19 mouse cellular contexts compared by ENCODE assay signal in the genomic region with DNA sequence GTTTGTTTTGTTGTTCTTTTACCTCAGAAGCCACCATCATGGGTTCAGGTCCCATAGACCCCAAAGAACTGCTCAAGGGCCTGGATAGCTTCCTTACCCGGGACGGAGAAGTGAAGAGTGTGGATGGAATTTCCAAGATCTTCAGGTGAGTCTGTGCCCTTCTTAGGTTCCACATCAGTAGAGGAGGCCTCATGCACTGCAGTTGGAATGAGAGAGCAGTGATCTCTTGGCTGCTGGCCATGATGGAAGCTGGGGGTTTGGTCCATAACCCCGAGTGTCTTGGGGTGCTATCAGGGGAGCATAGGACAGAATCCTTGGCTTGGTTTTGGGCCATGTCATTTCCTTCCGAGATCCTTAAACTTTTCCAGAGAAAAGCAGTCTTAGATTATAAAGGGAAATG. TPM values are rescaled to one million over a fixed set of nuclear protein-coding genes. Genes with fewer than 3 reads are reported as not detected.
A peak's percentile ranks its signal among the peaks of the same experiment; 100 is the strongest.
DNase-seq lines count a peak whose midpoint lies in the region; ATAC-seq lines count a peak whose summit lies in the region.
"Had no signal": no experiment of that assay in that cellular context is flagged by ENCODE, and none has a peak within 500 bp of the region (broad histone marks: within the 10 kb centered on the region; RNA-seq: fewer than 3 reads in every experiment).

No protein-coding gene starts in this region.

- H3K27me3 ChIP-seq in kidney, embryonic 16.5 days (ENCODE audit: insufficient read depth, low read length) = no peaks in the 10 kb centered on the region
- H3K27me3 ChIP-seq in liver, embryonic 15.5 days = no peaks in the 10 kb centered on the region
- H3K27me3 ChIP-seq in liver, embryonic 11.5 days (replicated peaks; ENCODE audit: control insufficient read depth, insufficient read depth, low read length) = no peaks in the 10 kb centered on the region
- H3K27me3 ChIP-seq: embryonic facial prominence, embryonic 13.5 days; forebrain, embryonic 13.5 days; heart, embryonic 12.5 days had no signal

- no peak overlapping the region for H3K4me2 ChIP-seq in kidney, embryonic 16.5 days (replicated peaks; ENCODE audit: low read depth, low read length)
- H3K4me2 ChIP-seq in liver, embryonic 15.5 days = no peak overlapping the region
- no peak overlapping the region for H3K4me2 ChIP-seq in liver, embryonic 11.5 days
- H3K4me2 ChIP-seq: embryonic facial prominence, embryonic 13.5 days; forebrain, embryonic 13.5 days; heart, embryonic 12.5 days had no signal

- no peak for ATAC-seq in kidney, embryonic 16.5 days (ENCODE audit: low FRiP score, low TSS enrichment)
- no peak for ATAC-seq in liver, embryonic 15.5 days (ENCODE audit: insufficient read depth)
- ATAC-seq in liver, embryonic 11.5 days (replicated peaks; ENCODE audit: low FRiP score) = no peak
- ATAC-seq: forebrain, embryonic 13.5 days; forebrain, postnatal 0 days; hindbrain, embryonic 16.5 days had no signal

- peak; percentile 31 for DNase-seq in cerebellum, adult 9-11 months
- DNase-seq in cerebellum, postnatal 4 days (ENCODE audit: low spot score in 2 of 2) = no peak
- peak; percentile 32 to 41 for DNase-seq in kidney, postnatal 25 days
- no peak for DNase-seq in liver, embryonic 11.5 days (ENCODE audit: low spot score)
- no peak for DNase-seq in frontal cortex, adult 2 months (ENCODE audit: extremely low spot score in 1 of 2, low spot score in 1 of 2)
- DNase-seq: adrenal gland, adult 8-10 months; cerebellum, adult 11 months; cerebellum, adult 8-10 months; cerebellum, postnatal 25 days; forebrain, postnatal 0 days; gastrocnemius, adult 2 months; gastrocnemius, postnatal 25 days had no signal

- 95% methylated on average over 4 of the region's 4 CpGs for WGBS in kidney, embryonic 16.5 days
- 83% methylated on average over 4 of the region's 4 CpGs for WGBS in liver, embryonic 15.5 days (ENCODE audit: insufficient replicate concordance)
- WGBS in liver, embryonic 11.5 days = 89% methylated on average over 4 of the region's 4 CpGs

- H3K36me3 ChIP-seq in kidney, embryonic 16.5 days (ENCODE audit: insufficient read depth, low read length) = peaks cover 44% of the 10 kb centered on the region
- peaks cover 78% of the 10 kb centered on the region for H3K36me3 ChIP-seq in liver, embryonic 15.5 days (replicated peaks)
- peaks cover 32% of the 10 kb centered on the region for H3K36me3 ChIP-seq in liver, embryonic 11.5 days (ENCODE audit: control insufficient read depth, insufficient read depth, low read length)

- H3K4me1 ChIP-seq in kidney, embryonic 16.5 days (ENCODE audit: insufficient read depth, low read length) = peaks cover 21% of the 10 kb centered on the region
- peaks cover 91% of the 10 kb centered on the region for H3K4me1 ChIP-seq in liver, embryonic 15.5 days (replicated peaks)
- peaks cover 44% of the 10 kb centered on the region for H3K4me1 ChIP-seq in liver, embryonic 11.5 days (replicated peaks; ENCODE audit: control insufficient read depth, insufficient read depth, low read length)

- no peak overlapping the region for H3K27ac ChIP-seq in kidney, embryonic 16.5 days (ENCODE audit: low read length)
- peak overlapping the region; percentile 19; the same call in 1 of the 2 replicates for H3K27ac ChIP-seq in liver, embryonic 15.5 days (replicated peaks)
- H3K27ac ChIP-seq in liver, embryonic 11.5 days (ENCODE audit: low read depth, low read length) = no peak overlapping the region
- H3K27ac ChIP-seq: embryonic facial prominence, embryonic 13.5 days; forebrain, embryonic 13.5 days; gastrocnemius, adult 2 months; hindbrain, embryonic 10.5 days had no signal

- no peak overlapping the region for H3K4me3 ChIP-seq in kidney, embryonic 16.5 days (ENCODE audit: low read length)
- no peak overlapping the region for H3K4me3 ChIP-seq in liver, embryonic 15.5 days (replicated peaks)
- H3K4me3 ChIP-seq in liver, embryonic 11.5 days (ENCODE audit: low read depth, low read length) = no peak overlapping the region
- H3K4me3 ChIP-seq: embryonic facial prominence, embryonic 13.5 days; forebrain, embryonic 13.5 days; gastrocnemius, adult 2 months; heart, embryonic 12.5 days; hindbrain, embryonic 10.5 days had no signal

- H3K9ac ChIP-seq in kidney, embryonic 16.5 days (replicated peaks; ENCODE audit: low read length) = no peak overlapping the region
- no peak overlapping the region for H3K9ac ChIP-seq in liver, embryonic 15.5 days
- no peak overlapping the region for H3K9ac ChIP-seq in liver, embryonic 11.5 days (ENCODE audit: low read depth, low read length)
- H3K9ac ChIP-seq: embryonic facial prominence, embryonic 13.5 days; forebrain, embryonic 13.5 days; forebrain, postnatal 0 days; heart, embryonic 12.5 days had no signal

- no peaks in the 10 kb centered on the region for H3K9me3 ChIP-seq in kidney, embryonic 16.5 days (ENCODE audit: low read length)
- no peaks in the 10 kb centered on the region for H3K9me3 ChIP-seq in liver, embryonic 15.5 days (replicated peaks)
- H3K9me3 ChIP-seq in liver, embryonic 11.5 days (ENCODE audit: control insufficient read depth, low read length) = no peaks in the 10 kb centered on the region
- H3K9me3 ChIP-seq: embryonic facial prominence, embryonic 13.5 days; forebrain, embryonic 13.5 days; heart, embryonic 12.5 days; hindbrain, embryonic 10.5 days had no signal

RNA-seq across cellular contexts. Expression of a gene that starts 7.0 kb away (rescaled TPM):
- polyA plus RNA-seq in kidney, embryonic 16.5 days (2015; fragmentation: Nextera tagmentation; extraction: Ambion mirVana) = 47.2 and 54.8 TPM in 2 replicates
- 20.9 and 22.3 TPM in 2 replicates for polyA plus RNA-seq in liver, embryonic 15.5 days (2015; fragmentation: Nextera tagmentation; extraction: Ambion mirVana)
- polyA plus RNA-seq in liver, embryonic 11.5 days (2014; fragmentation: Nextera tagmentation; extraction: Ambion mirVana) = 35.4 and 39.7 TPM in 2 replicates
- polyA plus RNA-seq in frontal cortex, adult 2 months (2012; rRNA removed) = 39.2 and 39.3 TPM in 2 replicates

RNA-seq across cellular contexts. Expression of a gene that starts 7.1 kb away (rescaled TPM):
- 88.0 and 89.7 TPM in 2 replicates for polyA plus RNA-seq in kidney, embryonic 16.5 days (2015; fragmentation: Nextera tagmentation; extraction: Ambion mirVana)
- 68.7 and 71.1 TPM in 2 replicates for polyA plus RNA-seq in liver, embryonic 15.5 days (2015; fragmentation: Nextera tagmentation; extraction: Ambion mirVana)
- 167 and 172 TPM in 2 replicates for polyA plus RNA-seq in liver, embryonic 11.5 days (2014; fragmentation: Nextera tagmentation; extraction: Ambion mirVana)
- 54.6 and 55.9 TPM in 2 replicates for polyA plus RNA-seq in frontal cortex, adult 2 months (2012; rRNA removed)

RNA-seq across cellular contexts. Expression of a gene that starts 13.4 kb away (rescaled TPM):
- 82.2 and 102 TPM in 2 replicates for polyA plus RNA-seq in kidney, embryonic 16.5 days (2015; fragmentation: Nextera tagmentation; extraction: Ambion mirVana)
- polyA plus RNA-seq in liver, embryonic 15.5 days (2015; fragmentation: Nextera tagmentation; extraction: Ambion mirVana) = 7.3 and 8.0 TPM in 2 replicates
- 39.5 and 40.0 TPM in 2 replicates for polyA plus RNA-seq in liver, embryonic 11.5 days (2014; fragmentation: Nextera tagmentation; extraction: Ambion mirVana)
- polyA plus RNA-seq in frontal cortex, adult 2 months (2012; rRNA removed) = 103 and 109 TPM in 2 replicates

RNA-seq across cellular contexts. Expression of a gene that starts 26.1 kb away (rescaled TPM):
- 33.3 and 36.5 TPM in 2 replicates for polyA plus RNA-seq in kidney, embryonic 16.5 days (2015; fragmentation: Nextera tagmentation; extraction: Ambion mirVana)
- 8.5 and 9.7 TPM in 2 replicates for polyA plus RNA-seq in liver, embryonic 15.5 days (2015; fragmentation: Nextera tagmentation; extraction: Ambion mirVana)
- 33.7 and 34.0 TPM in 2 replicates for polyA plus RNA-seq in liver, embryonic 11.5 days (2014; fragmentation: Nextera tagmentation; extraction: Ambion mirVana)
- polyA plus RNA-seq in frontal cortex, adult 2 months (2012; rRNA removed) = 107 and 119 TPM in 2 replicates

RNA-seq across cellular contexts. Expression of a gene that starts 43.7 kb away (rescaled TPM):
- polyA plus RNA-seq in kidney, embryonic 16.5 days (2015; fragmentation: Nextera tagmentation; extraction: Ambion mirVana) = 45.1 and 48.2 TPM in 2 replicates
- 31.1 and 37.0 TPM in 2 replicates for polyA plus RNA-seq in liver, embryonic 15.5 days (2015; fragmentation: Nextera tagmentation; extraction: Ambion mirVana)
- 69.1 and 70.4 TPM in 2 replicates for polyA plus RNA-seq in liver, embryonic 11.5 days (2014; fragmentation: Nextera tagmentation; extraction: Ambion mirVana)
- polyA plus RNA-seq in frontal cortex, adult 2 months (2012; rRNA removed) = 42.6 and 50.6 TPM in 2 replicates

Comparison
In these comparisons a context has a peak if more than half of its experiments do, and no peak if none do; other contexts are left out.
1. DNase-seq: peak in cerebellum, adult 9-11 months (single experiment) and kidney, postnatal 25 days (2 of 2); none in cerebellum, postnatal 4 days (0 of 2), liver, embryonic 11.5 days (single experiment) and frontal cortex, adult 2 months (0 of 2).